Mouse (Mus musculus): ENCODE measurements at regions not wholly inside any gene's neighbourhood (a gene's known extent, or its start where the extent isn't known, plus 50 kb on each side); places are given as distances from the start of the nearest gene placed in this dataset.
"Not testable (repeated sequence)": the region's sequence is repeated elsewhere in the genome, so short reads cannot be mapped to it uniquely, and the experiment has no call there.

GRCm38 (mm10) chr12:45594689-45595088, 520.2 kb upstream of the Stxbp6 start:
- DNase-seq (ENCODE audit: low read depth) = no peak

DNA sequence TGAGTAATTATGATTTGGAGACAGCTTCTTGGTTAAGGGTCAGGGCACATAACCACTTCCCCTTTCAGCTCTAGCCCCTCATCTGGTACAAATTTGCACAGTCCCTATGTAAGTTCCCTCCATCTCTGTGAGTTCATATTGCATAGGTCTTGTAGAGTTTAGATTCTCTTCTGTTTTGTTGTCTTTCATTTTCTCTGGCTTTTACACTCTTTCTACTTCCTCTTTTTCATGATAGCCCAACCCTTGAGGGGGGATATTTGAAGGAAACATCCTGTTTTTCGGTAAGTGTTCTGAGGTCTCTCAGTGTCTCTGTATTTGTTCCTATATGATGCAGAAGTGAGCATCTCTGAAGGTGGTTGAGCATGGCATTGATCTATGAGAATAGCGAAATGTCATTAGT, 515.7 kb upstream of the Stxbp6 start:
- no peak for DNase-seq (ENCODE audit: low read depth)

GRCm38 (mm10) chr12:45585763-45586162, 511.3 kb upstream of the Stxbp6 start:
- DNase-seq (ENCODE audit: low read depth) = no peak

DNA sequence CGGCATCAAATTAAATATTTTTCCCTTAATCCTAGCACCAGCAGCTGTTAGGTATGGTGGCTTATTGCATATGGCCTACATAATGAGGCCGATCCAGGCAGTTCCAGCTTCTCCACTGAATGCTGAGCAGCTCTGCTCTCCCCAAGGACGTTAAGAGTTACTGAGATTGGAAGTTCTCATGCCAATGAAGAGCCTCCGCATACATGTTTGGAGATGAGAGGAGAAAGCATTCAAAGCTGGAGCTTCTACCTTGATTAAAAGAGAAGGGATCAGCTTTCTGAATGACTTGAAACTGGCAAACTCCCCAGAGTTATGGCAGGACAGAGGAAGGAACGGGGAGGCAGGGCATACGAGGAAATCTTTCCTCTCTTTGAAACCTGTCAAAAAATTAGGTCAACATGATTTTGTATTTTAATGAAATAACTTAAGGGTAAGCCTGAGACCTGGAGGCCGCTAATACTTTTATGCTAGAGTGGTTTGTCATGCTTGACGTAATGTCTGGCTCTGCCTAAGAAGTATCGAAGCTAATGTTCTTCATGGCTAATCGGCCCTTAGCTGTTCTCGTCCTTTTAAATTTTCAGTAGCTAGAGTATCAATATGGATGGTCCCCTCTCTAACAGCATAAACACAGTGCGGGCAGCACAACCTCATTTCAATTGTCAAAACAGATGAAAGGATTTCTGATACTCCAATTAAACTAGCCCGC, 489.0 kb upstream of the Stxbp6 start:
- DNase-seq (ENCODE audit: low read depth) = no peak

DNA sequence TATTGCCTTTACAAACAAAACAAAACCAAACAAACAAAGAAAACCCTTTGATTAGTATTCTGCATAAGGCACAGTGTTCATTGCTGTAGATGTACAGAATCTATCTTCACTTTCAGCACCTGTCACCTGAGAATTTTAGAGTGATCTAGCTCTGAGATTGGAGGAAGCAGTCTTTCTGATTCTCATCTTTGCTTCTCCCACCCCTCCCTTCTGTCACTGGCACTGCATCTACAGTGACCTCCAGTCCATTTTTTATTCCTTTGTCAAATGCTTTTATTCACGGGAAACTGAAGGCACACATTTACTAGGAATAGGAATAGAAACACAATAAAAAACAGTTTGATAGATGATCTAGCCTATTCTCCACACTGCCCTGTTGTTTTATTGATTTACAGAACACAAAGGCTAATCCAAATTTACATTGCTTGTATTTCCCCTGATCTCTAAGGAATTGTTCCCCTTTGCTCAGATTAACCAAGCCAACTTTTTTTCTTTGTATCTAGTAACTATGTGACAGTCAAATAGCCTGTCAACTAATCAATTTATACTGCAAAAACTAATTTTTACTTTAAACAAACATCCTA, 488.2 kb upstream of the Stxbp6 start:
- DNase-seq (ENCODE audit: low read depth) = no peak

DNA sequence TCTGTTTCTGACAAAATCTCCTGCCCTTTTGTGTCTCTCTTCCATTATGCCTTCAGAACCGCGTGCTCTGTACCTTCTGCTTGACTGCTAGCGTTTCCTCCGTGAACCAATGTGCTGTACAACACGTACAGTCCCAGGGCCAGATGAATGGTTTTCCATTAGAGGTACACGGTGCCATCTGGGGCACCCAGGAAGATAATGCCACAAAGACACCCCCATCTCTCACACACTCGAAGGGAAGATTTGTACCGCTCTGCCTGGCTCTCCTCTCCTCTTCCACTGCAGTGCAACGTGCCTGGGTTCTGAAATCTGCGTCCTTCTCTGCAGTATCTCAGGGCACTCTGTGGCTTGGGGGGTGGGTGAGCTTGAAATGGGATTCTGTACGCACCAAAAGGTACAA, 487.4 kb upstream of the Stxbp6 start:
- no peak for DNase-seq (ENCODE audit: low read depth)

DNA sequence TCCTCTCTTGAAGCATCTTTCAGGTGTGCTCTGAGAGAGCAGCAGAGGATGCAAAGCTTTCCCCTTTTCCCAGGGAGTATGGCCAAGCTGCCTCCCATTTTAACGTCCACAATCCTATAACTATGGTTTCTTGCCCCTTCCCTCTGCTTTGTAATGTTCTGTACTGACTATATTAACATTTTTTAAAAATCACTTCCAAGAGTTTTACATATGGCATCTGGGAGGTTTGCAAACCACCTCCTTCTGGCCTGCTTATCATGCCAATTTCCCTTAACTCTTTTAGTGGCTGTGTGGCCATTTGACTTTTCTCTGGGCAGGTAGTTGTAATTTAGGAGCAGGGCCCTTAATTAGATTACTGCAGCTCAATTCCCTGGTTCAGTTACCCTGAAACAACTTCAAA, 486.9 kb upstream of the Stxbp6 start:
- no peak for DNase-seq (ENCODE audit: low read depth)

DNA sequence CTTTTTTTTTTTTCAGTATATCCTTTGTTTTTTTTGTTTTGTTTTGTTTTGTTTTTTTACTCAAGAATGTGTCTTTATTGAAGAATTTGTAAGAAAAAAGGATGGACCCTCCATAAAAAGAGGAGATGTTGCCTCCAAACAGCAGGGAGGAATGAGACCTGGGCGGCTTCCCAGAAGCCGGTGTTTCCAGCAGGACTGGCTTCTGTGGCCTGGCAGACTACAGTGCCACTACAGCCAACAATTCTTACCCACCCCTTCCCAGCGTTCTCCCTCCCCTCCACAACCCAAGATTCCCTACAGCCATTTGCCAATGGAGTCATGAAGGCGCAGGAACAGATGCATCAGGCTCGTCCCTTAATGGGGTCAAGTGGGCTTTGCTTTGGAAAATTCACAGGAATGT, 475.4 kb upstream of the Stxbp6 start:
- not testable (repeated sequence) for DNase-seq (ENCODE audit: low read depth)

DNA sequence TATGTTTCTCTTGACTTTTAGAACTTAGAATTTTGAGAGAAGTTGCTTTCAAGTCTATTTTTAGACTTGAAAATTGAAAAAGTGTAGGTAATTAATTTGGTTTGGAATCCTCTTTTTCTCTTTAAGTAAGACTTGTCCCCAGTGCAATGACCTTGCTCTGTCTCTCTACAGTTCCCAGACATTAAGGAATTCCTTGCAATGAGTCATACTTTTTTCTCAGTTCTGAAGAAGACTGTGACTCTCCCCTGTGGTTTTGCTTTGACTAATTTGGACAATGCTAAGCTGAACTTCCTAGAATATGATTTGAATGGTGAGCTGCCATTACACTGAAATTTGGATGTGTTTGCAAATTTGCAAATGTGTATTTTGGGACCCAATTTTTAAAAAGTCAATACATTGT, 445.0 kb upstream of the Stxbp6 start:
- DNase-seq (ENCODE audit: low read depth) = no peak

DNA sequence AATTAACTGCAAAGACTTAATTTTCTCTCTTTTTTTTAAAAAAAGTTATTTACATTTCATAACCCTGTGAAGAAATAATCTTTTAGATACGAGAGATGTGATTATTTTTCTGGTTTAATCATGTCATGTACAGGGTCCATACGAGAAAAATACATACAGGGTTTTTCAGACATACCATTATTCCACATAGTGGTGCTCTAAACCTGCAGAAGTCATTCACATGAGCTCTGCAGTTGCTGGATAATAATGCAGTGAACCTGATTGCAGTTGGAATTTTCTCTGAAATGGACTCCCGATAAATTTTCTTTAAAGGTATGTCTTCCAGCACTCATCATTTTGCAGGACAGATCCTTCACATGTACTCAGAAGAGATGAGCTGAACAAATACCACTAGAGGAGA, 439.9 kb upstream of the Stxbp6 start:
- no peak for DNase-seq (ENCODE audit: low read depth)

GRCm38 (mm10) chr12:45507400-45507982, 433.0 kb upstream of the Stxbp6 start:
- no peak for DNase-seq (ENCODE audit: low read depth)

DNA sequence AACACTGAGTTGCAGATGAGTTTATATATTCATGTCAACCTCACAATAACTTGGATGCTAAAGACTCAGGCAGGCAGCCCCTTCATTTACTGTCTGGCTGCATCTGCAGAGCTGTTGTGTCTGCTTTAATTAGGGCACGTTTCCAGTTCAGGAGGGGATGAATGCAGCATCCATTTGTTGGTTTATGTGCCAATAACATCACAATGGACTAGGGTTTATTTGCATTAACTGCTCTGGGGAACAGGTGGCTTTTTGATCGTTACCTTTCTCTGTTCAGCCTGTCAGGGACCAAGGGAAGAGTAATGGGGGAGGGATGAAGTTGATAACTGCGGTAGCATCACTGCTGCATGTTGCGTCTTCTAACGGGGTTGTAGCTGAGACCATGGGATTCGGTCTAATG, 425.3 kb upstream of the Stxbp6 start:
- no peak for DNase-seq (ENCODE audit: low read depth)

DNA sequence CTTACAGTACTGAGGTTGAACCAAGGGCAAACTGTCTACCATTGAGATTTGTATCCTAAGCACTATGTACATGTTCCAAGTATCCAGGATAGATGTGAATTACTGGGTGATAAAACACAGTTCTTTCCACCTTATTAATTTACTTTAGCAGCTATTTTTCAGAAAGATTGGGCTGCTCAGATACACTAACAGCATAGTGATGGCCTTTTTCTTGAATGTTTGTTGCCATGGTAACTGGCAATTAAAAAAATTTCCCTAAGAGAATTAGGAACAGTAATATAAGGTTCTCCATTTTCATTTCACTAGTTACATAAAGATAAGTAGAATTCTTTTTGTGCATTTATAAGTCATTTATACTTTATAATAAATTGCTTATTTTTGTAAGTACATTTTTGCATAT, 423.7 kb upstream of the Stxbp6 start:
- no peak for DNase-seq (ENCODE audit: low read depth)

GRCm38 (mm10) chr12:45489029-45489428, 414.5 kb upstream of the Stxbp6 start:
- DNase-seq (ENCODE audit: low read depth) = no peak

GRCm38 (mm10) chr12:45476881-45477280, 402.4 kb upstream of the Stxbp6 start:
- DNase-seq (ENCODE audit: low read depth) = no peak

- DNase-seq (ENCODE audit: low read depth) = no peak
Measured at GRCm38 (mm10) chr12:45468093-45468492, 393.6 kb upstream of the Stxbp6 start.

- DNase-seq (ENCODE audit: low read depth) = no peak
Measured at GRCm38 (mm10) chr12:45467058-45467457, 392.5 kb upstream of the Stxbp6 start.

DNA sequence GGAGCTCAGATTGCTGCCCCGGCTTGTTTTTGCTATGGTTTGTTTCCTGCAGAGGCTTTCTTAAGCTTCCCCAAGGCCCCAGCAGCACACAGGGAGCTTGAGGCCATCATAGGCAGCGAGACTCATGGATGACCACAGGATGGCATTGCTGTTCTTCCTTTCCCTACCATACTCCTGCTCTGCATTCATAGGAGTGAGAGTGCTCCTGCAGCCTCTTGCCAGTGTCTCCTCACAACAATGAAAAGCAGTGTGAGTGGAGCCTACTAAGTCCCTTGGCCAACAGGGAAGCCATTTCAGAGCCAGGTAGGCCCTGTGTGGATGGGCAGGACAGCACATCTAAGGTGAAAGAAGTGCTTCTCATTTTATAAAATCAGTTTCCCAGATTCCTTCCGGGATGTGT, 391.6 kb upstream of the Stxbp6 start:
- DNase-seq (ENCODE audit: low read depth) = peak; percentile 16

GRCm38 (mm10) chr12:45464952-45465351, 390.4 kb upstream of the Stxbp6 start:
- no peak for DNase-seq (ENCODE audit: low read depth)

DNA sequence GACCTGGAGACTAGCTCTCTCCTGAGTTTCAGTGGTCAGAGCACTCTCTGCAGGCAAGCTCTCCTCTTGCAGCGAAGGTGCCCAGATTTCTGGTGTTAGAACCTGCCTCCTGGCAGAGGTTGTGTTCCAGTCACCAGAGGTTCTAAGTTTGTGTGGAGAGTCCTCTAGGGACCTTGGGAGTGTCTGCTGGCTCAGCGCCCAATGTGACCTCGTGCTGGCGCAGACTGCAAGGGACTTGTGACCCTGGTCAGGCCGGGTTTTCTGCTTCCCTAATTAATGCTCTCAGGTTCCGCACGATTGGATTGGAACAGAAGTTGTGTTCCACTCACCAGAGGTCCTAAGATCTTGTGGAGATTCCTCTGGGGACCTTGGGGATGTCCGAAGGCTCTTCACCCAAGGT, 384.2 kb upstream of the Stxbp6 start:
- DNase-seq (ENCODE audit: low read depth) = not testable (repeated sequence)

DNA sequence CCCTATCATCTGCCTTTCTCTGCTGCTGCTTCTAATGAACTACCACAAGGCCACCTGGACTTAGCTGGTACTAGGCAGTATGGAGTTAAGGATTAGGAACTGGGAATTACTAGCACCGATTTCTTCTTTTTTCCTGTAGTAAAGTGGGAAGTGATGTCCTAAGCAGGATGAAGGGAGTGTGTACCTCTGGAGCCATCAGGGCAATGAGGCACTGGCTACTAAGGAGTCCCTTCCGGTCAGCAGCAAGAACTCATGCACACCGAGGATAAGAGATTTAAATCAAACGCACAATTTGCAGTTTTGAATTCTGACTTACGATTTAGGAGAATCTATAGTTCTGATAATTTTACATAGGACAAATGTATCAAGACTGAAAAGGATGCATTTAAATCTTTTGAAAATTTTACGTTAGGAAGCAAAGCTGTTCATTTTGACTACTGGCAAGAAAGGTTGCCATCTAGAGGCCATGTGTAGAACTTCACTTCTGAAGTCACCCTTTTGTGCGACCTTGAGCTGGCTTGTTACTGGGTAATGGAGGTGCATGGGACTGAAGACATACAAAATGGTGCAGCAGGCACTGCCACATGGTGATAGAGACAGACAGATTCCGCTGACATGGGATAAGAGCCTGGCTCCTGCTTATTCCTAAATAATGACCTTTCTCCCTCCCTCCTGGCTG, 369.1 kb upstream of the Stxbp6 start:
- no peak for DNase-seq (ENCODE audit: low read depth)

DNA sequence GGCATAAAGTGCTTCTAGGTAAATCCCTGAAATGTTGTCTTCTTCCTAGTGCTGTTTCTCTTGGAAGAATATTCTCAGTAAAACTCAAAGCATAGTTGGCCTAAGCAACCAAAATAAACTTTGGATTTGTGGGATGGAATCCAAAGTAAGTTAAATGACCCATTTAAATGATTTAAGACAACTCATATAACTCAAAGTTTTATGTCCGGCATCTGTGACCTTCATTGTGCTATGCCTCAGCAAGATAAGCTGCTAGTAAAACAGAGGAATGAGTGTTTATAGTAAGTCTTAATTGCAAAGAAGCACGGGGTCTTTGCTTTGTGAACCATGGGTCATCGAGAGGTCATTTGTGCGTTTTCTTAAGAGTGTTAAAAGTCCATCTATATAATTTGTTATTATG, 368.0 kb upstream of the Stxbp6 start:
- DNase-seq (ENCODE audit: low read depth) = no peak

DNA sequence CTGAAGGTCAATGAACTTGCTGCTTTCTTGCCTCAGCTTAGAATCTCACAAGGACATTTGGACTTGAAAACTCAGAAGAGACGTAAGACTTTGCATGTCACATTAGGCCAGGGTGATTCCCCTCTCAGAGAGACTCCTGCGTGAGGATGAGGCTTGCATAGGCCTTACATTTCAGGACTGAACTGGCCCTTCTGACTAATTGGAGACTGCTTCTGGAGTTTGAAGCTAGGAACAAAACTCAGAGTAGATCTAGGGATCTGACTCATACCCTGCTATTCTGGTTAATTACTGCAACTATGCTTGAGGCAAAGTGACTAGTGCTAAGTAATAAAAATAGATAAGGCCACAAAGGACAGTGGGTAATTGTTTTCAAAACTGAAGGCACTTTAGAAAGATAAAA, 365.2 kb upstream of the Stxbp6 start:
- no peak for DNase-seq (ENCODE audit: low read depth)
